Mouse (Mus musculus) ovary, postnatal 36 days (tissue): ENCODE measurements around the gene Cdt1.

Experiments used
- DNase-seq: peaks from one replicate; pipeline ENCODE4 v3.0.0; 2022; ENCODE audit warnings: low spot score, mixed read lengths

Gene Cdt1

GRCm38 (mm10) chr8:122574667-122575251, 6.9 kb downstream of the Cdt1 start:
- no peak for DNase-seq

GRCm38 (mm10) chr8:122575286-122575685, 7.5 kb downstream of the Cdt1 start:
- DNase-seq, result no peak

GRCm38 (mm10) chr8:122575735-122576647, 8.2 kb downstream of the Cdt1 start:
- DNase-seq, result no peak

- peak; percentile 94 for DNase-seq
Observed at GRCm38 (mm10) chr8:122576648-122577022, 8.8 kb downstream of the Cdt1 start, which contains the start of gene Aprt. TSS of gene Aprt (minus strand) at chr8:122576909.

- DNase-seq, result no peak
Observed at GRCm38 (mm10) chr8:122577116-122577515, 9.3 kb downstream of the Cdt1 start.

- DNase-seq, result no peak
Observed at GRCm38 (mm10) chr8:122579196-122579595, 11.4 kb downstream of the Cdt1 start.

GRCm38 (mm10) chr8:122580926-122581325, 13.1 kb downstream of the Cdt1 start:
- no peak for DNase-seq

- DNase-seq, result no peak
Observed at GRCm38 (mm10) chr8:122584981-122585380, 17.2 kb downstream of the Cdt1 start.

- no peak for DNase-seq
Observed at GRCm38 (mm10) chr8:122585411-122585891, 17.6 kb downstream of the Cdt1 start.

- DNase-seq, result no peak
Observed at GRCm38 (mm10) chr8:122586171-122586570, 18.4 kb downstream of the Cdt1 start.

GRCm38 (mm10) chr8:122586749-122587148, 18.9 kb downstream of the Cdt1 start:
- no peak for DNase-seq

- DNase-seq, result no peak
Observed at GRCm38 (mm10) chr8:122593240-122593639, 25.4 kb downstream of the Cdt1 start.

- no peak for DNase-seq
Observed at GRCm38 (mm10) chr8:122593783-122594507, 26.1 kb downstream of the Cdt1 start.

GRCm38 (mm10) chr8:122596031-122596430, 28.2 kb downstream of the Cdt1 start:
- no peak for DNase-seq

GRCm38 (mm10) chr8:122600666-122601065, 32.9 kb downstream of the Cdt1 start:
- no peak for DNase-seq

- no peak for DNase-seq
Observed at GRCm38 (mm10) chr8:122604640-122605039, 36.8 kb downstream of the Cdt1 start.

- no peak for DNase-seq
Observed at GRCm38 (mm10) chr8:122605367-122605766, 37.6 kb downstream of the Cdt1 start.

GRCm38 (mm10) chr8:122606810-122607209, 39.0 kb downstream of the Cdt1 start:
- DNase-seq, result no peak

- DNase-seq, result no peak
Observed at GRCm38 (mm10) chr8:122610209-122610608, 42.4 kb downstream of the Cdt1 start.

- DNase-seq, result no peak
Observed at GRCm38 (mm10) chr8:122610612-122611277, 42.9 kb downstream of the Cdt1 start.

GRCm38 (mm10) chr8:122611295-122612133, 43.7 kb downstream of the Cdt1 start, which contains the start of the genes Galns and Trappc2l:
TSS of gene Galns (minus strand) at chr8:122611463.
TSS of gene Trappc2l (plus strand) at chr8:122611640.
- DNase-seq, result peak; percentile 94
